Comparison of ENCODE assay signal across 21 mouse cellular contexts in genomic region chr2:20545624-20546023, GRCm38 (mm10).
DNase-seq lines count a peak whose midpoint lies in the region; ATAC-seq and TF ChIP-seq lines count a peak whose summit lies in the region.
"Had no signal": no experiment of that assay in that cellular context is flagged by ENCODE, and none has a peak within 500 bp of the region (broad histone marks: within the 10 kb centered on the region; RNA-seq: fewer than 3 reads in every experiment).

No protein-coding gene starts in this region.

- no peak overlapping the region for H3K27ac ChIP-seq in kidney, adult 2 months (ENCODE audit: insufficient read depth, low read depth, low read length)
- no peak overlapping the region for H3K27ac ChIP-seq in midbrain, postnatal 0 days (ENCODE audit: low read depth, low read length)
- no peak overlapping the region for H3K27ac ChIP-seq in midbrain, embryonic 13.5 days
- peak overlapping the region; percentile 70; the same call in 1 of the 2 replicates for H3K27ac ChIP-seq in forebrain, embryonic 15.5 days (replicated peaks)
- H3K27ac ChIP-seq: heart, embryonic 13.5 days; hindbrain, embryonic 15.5 days; limb, embryonic 13.5 days; liver, embryonic 14.5 days; macrophage had no signal

- 25% methylated on average over 2 of the region's 2 CpGs for WGBS in kidney, adult 2 months
- 47% methylated on average over 2 of the region's 2 CpGs for WGBS in midbrain, postnatal 0 days
- 45% methylated on average over 2 of the region's 2 CpGs for WGBS in midbrain, embryonic 13.5 days
- WGBS in forebrain, embryonic 15.5 days: 21% methylated on average over 2 of the region's 2 CpGs

- H3K27me3 ChIP-seq in kidney, adult 2 months (replicated peaks; ENCODE audit: control insufficient read depth, insufficient read depth, low read length): no peaks in the 10 kb centered on the region
- no peaks in the 10 kb centered on the region for H3K27me3 ChIP-seq in midbrain, postnatal 0 days (ENCODE audit: insufficient read depth, low read length)
- H3K27me3 ChIP-seq in midbrain, embryonic 13.5 days: peaks cover 5% of the 10 kb centered on the region; the same call in 1 of the 2 replicates
- no peaks in the 10 kb centered on the region for H3K27me3 ChIP-seq in forebrain, embryonic 15.5 days
- H3K27me3 ChIP-seq: embryonic facial prominence, embryonic 13.5 days; heart, embryonic 13.5 days; limb, embryonic 13.5 days; lung, embryonic 15.5 days had no signal

- TF ChIP-seq POLR2A in kidney, adult 2 months (IDR thresholded peaks at IDR 0.05; ENCODE audit: low read depth, low read length): no peak

- no peak overlapping the region for H3K4me3 ChIP-seq in kidney, adult 2 months (ENCODE audit: insufficient read depth, low read depth, low read length)
- H3K4me3 ChIP-seq in midbrain, postnatal 0 days (ENCODE audit: low read depth, low read length): no peak overlapping the region
- H3K4me3 ChIP-seq in midbrain, embryonic 13.5 days (replicated peaks): no peak overlapping the region
- no peak overlapping the region for H3K4me3 ChIP-seq in forebrain, embryonic 15.5 days
- H3K4me3 ChIP-seq: embryonic facial prominence, embryonic 13.5 days; heart, embryonic 13.5 days; hindbrain, embryonic 15.5 days; limb, embryonic 13.5 days; lung, embryonic 15.5 days; midbrain, embryonic 10.5 days; myocyte had no signal

- no peak for TF ChIP-seq CTCF in kidney, adult 2 months (conservative IDR thresholded peaks at IDR 0.05; ENCODE audit: insufficient read depth, insufficient read length, low read depth, low read length)
- no peak for TF ChIP-seq CTCF in midbrain, postnatal 0 days (IDR thresholded peaks at IDR 0.05)

- no peak overlapping the region for H3K9ac ChIP-seq in midbrain, postnatal 0 days (replicated peaks; ENCODE audit: low read length, poor library complexity, severe bottlenecking)
- no peak overlapping the region for H3K9ac ChIP-seq in midbrain, embryonic 13.5 days (replicated peaks)
- no peak overlapping the region for H3K9ac ChIP-seq in forebrain, embryonic 15.5 days (replicated peaks)
- H3K9ac ChIP-seq: hindbrain, embryonic 15.5 days; limb, embryonic 13.5 days; liver, embryonic 14.5 days; lung, embryonic 15.5 days had no signal

- no peak for ATAC-seq in midbrain, postnatal 0 days (ENCODE audit: low FRiP score)
- no peak for ATAC-seq in midbrain, embryonic 13.5 days
- peak; percentile 63 for ATAC-seq in forebrain, embryonic 15.5 days (replicated peaks)
- ATAC-seq: CD4-positive, CD25-positive, alpha-beta regulatory T cell, adult 4 months had no signal

- H3K9me3 ChIP-seq in midbrain, postnatal 0 days (ENCODE audit: low read length): no peaks in the 10 kb centered on the region
- no peaks in the 10 kb centered on the region for H3K9me3 ChIP-seq in midbrain, embryonic 13.5 days
- H3K9me3 ChIP-seq in forebrain, embryonic 15.5 days: no peaks in the 10 kb centered on the region
- H3K9me3 ChIP-seq: embryonic facial prominence, embryonic 13.5 days; heart, embryonic 13.5 days; hindbrain, embryonic 15.5 days; limb, embryonic 13.5 days; lung, embryonic 15.5 days; midbrain, embryonic 10.5 days had no signal

- H3K36me3 ChIP-seq in kidney, adult 2 months (ENCODE audit: control insufficient read depth, insufficient read depth, low read length): no peaks in the 10 kb centered on the region
- no peaks in the 10 kb centered on the region for H3K36me3 ChIP-seq in midbrain, postnatal 0 days (ENCODE audit: insufficient read depth, low read length)
- H3K36me3 ChIP-seq in midbrain, embryonic 13.5 days: no peaks in the 10 kb centered on the region
- no peaks in the 10 kb centered on the region for H3K36me3 ChIP-seq in forebrain, embryonic 15.5 days
- H3K36me3 ChIP-seq: embryonic facial prominence, embryonic 13.5 days; heart, embryonic 13.5 days; hindbrain, embryonic 15.5 days; limb, embryonic 13.5 days; lung, embryonic 15.5 days; midbrain, embryonic 10.5 days had no signal

- H3K4me1 ChIP-seq in kidney, adult 2 months (ENCODE audit: control insufficient read depth, insufficient read depth, low read length): peaks cover 20% of the 10 kb centered on the region
- 0 out of 2 replicates have a peak, but pooled peaks cover 5% of the 10 kb centered on the region for H3K4me1 ChIP-seq in midbrain, postnatal 0 days (ENCODE audit: insufficient read depth, low read length)
- peaks cover 39% of the 10 kb centered on the region for H3K4me1 ChIP-seq in midbrain, embryonic 13.5 days (replicated peaks)
- peaks cover 34% of the 10 kb centered on the region for H3K4me1 ChIP-seq in forebrain, embryonic 15.5 days

- peak; percentile 37 to 48 for DNase-seq in cerebellum, postnatal 14 days
- no peak for DNase-seq in cerebellum, adult 9-11 months
- DNase-seq in kidney, adult 2 months: peak; percentile 37
- DNase-seq in kidney, postnatal 4 days: no peak
- peak; percentile 22 for DNase-seq in midbrain, postnatal 0 days (ENCODE audit: low spot score)
- DNase-seq in gastrocnemius, postnatal 4 days (ENCODE audit: low spot score in 2 of 2): no peak
- DNase-seq: cerebellum, adult 9-10 months; heart, postnatal 36 days; thymus, postnatal 14 days had no signal

- no peak overlapping the region for H3K4me2 ChIP-seq in midbrain, postnatal 0 days (ENCODE audit: low read depth, low read length, poor library complexity, severe bottlenecking)
- no peak overlapping the region for H3K4me2 ChIP-seq in midbrain, embryonic 13.5 days (replicated peaks)
- no peak overlapping the region for H3K4me2 ChIP-seq in forebrain, embryonic 15.5 days (replicated peaks)
- H3K4me2 ChIP-seq: limb, embryonic 13.5 days had no signal

Comparison
In these comparisons a context has a peak if more than half of its experiments do, and no peak if none do; other contexts are left out.
1. DNase-seq: peak in cerebellum, postnatal 14 days (2 of 2), kidney, adult 2 months (single experiment) and midbrain, postnatal 0 days (single experiment); none in cerebellum, adult 9-11 months (single experiment), kidney, postnatal 4 days (0 of 2) and gastrocnemius, postnatal 4 days (0 of 2).